Mouse (Mus musculus): Measurements from ENCODE around the gene Chrnb1. TPM values are rescaled to one million over a fixed set of nuclear protein-coding genes. Genes with fewer than 3 reads are reported as not detected.

Chrnb1 gene
- total and polyA plus RNA-seq, 2 experiments from 2014 or later, result 0.85 to 1.5 TPM

- no peak within 1 kb of the TSS for H3K27ac ChIP-seq
- H3K9ac ChIP-seq (replicated peaks; ENCODE audit: low read length), result peak within 1 kb of the TSS; percentile 9; the same call in 1 of the 2 replicates
- 0 out of 2 replicates have a peak within 1 kb of the TSS, but pooled peaks have one; percentile 2 for H3K4me3 ChIP-seq (ENCODE audit: low read length)
- TF ChIP-seq CTCF (IDR thresholded peaks at IDR 0.05; ENCODE audit: low read depth), result no peak
- peaks cover 20% of the 10 kb centered on the region for H3K27me3 ChIP-seq (ENCODE audit: insufficient read depth, low read length)
- WGBS, result 9% methylated on average over 29 of the region's 29 CpGs
- peak within 1 kb of the TSS; percentile 95 for H3K4me2 ChIP-seq (ENCODE audit: low read depth, low read length)
- H3K9me3 ChIP-seq (ENCODE audit: low read length), result no peaks in the 10 kb centered on the region
- no peak for ATAC-seq
- peaks cover 20% of the 10 kb centered on the region for H3K4me1 ChIP-seq (ENCODE audit: insufficient read depth, low read length)
- no peaks in the 10 kb centered on the region for H3K36me3 ChIP-seq (ENCODE audit: insufficient read depth, low read length)
- DNase-seq (ENCODE audit: low spot score), result no peak
Measured at GRCm38 (mm10) chr11:69804972-69805909, 9.5 kb upstream of the Chrnb1 start, which contains the start of gene Tmem102. Gene Tmem102, minus strand, starts transcription at chr11:69805624.

GRCm38 (mm10) chr11:69804652-69804940 lies 8.9 kb upstream of the Chrnb1 start:
- no peak for TF ChIP-seq CTCF (IDR thresholded peaks at IDR 0.05; ENCODE audit: low read depth)
- Histone ChIP-seq H3K4me3 (ENCODE audit: low read length) (0 out of 2 replicates have a peak overlapping the region, but pooled peaks have one; percentile 2), H3K36me3 (ENCODE audit: insufficient read depth, low read length) (no peaks in the 10 kb centered on the region), H3K9ac (replicated peaks; ENCODE audit: low read length) (peak overlapping the region; percentile 9; the same call in 1 of the 2 replicates), H3K9me3 (ENCODE audit: low read length) (no peaks in the 10 kb centered on the region), H3K27ac (no peak overlapping the region), H3K27me3 (ENCODE audit: insufficient read depth, low read length) (peaks cover 20% of the 10 kb centered on the region), H3K4me2 (ENCODE audit: low read depth, low read length) (peak overlapping the region; percentile 95), H3K4me1 (ENCODE audit: insufficient read depth, low read length) (peaks cover 25% of the 10 kb centered on the region)
- no peak for DNase-seq (ENCODE audit: low spot score)
- no peak for ATAC-seq
- WGBS, result 8% methylated on average over 12 of the region's 12 CpGs

GRCm38 (mm10) chr11:69803786-69804651 lies 8.3 kb upstream of the Chrnb1 start:
- 2% methylated on average over 60 of the region's 60 CpGs for WGBS
- Histone ChIP-seq H3K27me3 (ENCODE audit: insufficient read depth, low read length) (peaks cover 20% of the 10 kb centered on the region), H3K36me3 (ENCODE audit: insufficient read depth, low read length) (no peaks in the 10 kb centered on the region), H3K4me2 (ENCODE audit: low read depth, low read length) (peak overlapping the region; percentile 95), H3K9ac (replicated peaks; ENCODE audit: low read length) (peak overlapping the region; percentile 71), H3K27ac (peak overlapping the region; percentile 92; the same call in 1 of the 2 replicates), H3K4me1 (ENCODE audit: insufficient read depth, low read length) (peaks cover 31% of the 10 kb centered on the region), H3K4me3 (ENCODE audit: low read length) (peak overlapping the region; percentile 60), H3K9me3 (ENCODE audit: low read length) (no peaks in the 10 kb centered on the region)
- peak; percentile 85 for DNase-seq (ENCODE audit: low spot score)
- peak; percentile 48 for TF ChIP-seq CTCF (IDR thresholded peaks at IDR 0.05; ENCODE audit: low read depth)
- peak; percentile 22; the same call in 1 of the 2 replicates for ATAC-seq

GRCm38 (mm10) chr11:69803328-69803727 lies 7.6 kb upstream of the Chrnb1 start:
- Histone ChIP-seq H3K27me3 (ENCODE audit: insufficient read depth, low read length) (peaks cover 20% of the 10 kb centered on the region), H3K4me2 (ENCODE audit: low read depth, low read length) (peak overlapping the region; percentile 95), H3K36me3 (ENCODE audit: insufficient read depth, low read length) (no peaks in the 10 kb centered on the region), H3K9me3 (ENCODE audit: low read length) (no peaks in the 10 kb centered on the region), H3K9ac (replicated peaks; ENCODE audit: low read length) (peak overlapping the region; percentile 71), H3K27ac (peak overlapping the region; percentile 92), H3K4me3 (ENCODE audit: low read length) (peak overlapping the region; percentile 60), H3K4me1 (ENCODE audit: insufficient read depth, low read length) (peaks cover 33% of the 10 kb centered on the region)
- ATAC-seq (no peak), DNase-seq (ENCODE audit: low spot score) (no peak)
- WGBS, result 1% methylated on average over 12 of the region's 12 CpGs
- no peak for TF ChIP-seq CTCF (IDR thresholded peaks at IDR 0.05; ENCODE audit: low read depth)

GRCm38 (mm10) chr11:69802648-69803105 lies 6.9 kb upstream of the Chrnb1 start:
- H3K36me3 ChIP-seq (ENCODE audit: insufficient read depth, low read length), result no peaks in the 10 kb centered on the region
- H3K9ac ChIP-seq (replicated peaks; ENCODE audit: low read length), result peak overlapping the region; percentile 71
- H3K4me2 ChIP-seq (ENCODE audit: low read depth, low read length), result peak overlapping the region; percentile 95
- peak; percentile 87 for DNase-seq (ENCODE audit: low spot score)
- peak overlapping the region; percentile 92 for H3K27ac ChIP-seq
- H3K9me3 ChIP-seq (ENCODE audit: low read length), result no peaks in the 10 kb centered on the region
- under 1% methylated on average over 33 of the region's 33 CpGs for WGBS
- ATAC-seq, result peak; percentile 13; the same call in 1 of the 2 replicates
- H3K4me1 ChIP-seq (ENCODE audit: insufficient read depth, low read length), result peaks cover 33% of the 10 kb centered on the region
- H3K4me3 ChIP-seq (ENCODE audit: low read length), result peak overlapping the region; percentile 60
- TF ChIP-seq CTCF (IDR thresholded peaks at IDR 0.05; ENCODE audit: low read depth), result no peak
- peaks cover 20% of the 10 kb centered on the region for H3K27me3 ChIP-seq (ENCODE audit: insufficient read depth, low read length)

- WGBS, result 2% methylated on average over 33 of the region's 33 CpGs
- H3K36me3 ChIP-seq (ENCODE audit: insufficient read depth, low read length), result no peaks in the 10 kb centered on the region
- no peak for TF ChIP-seq CTCF (IDR thresholded peaks at IDR 0.05; ENCODE audit: low read depth)
- H3K27ac ChIP-seq, result peak within 1 kb of the TSS; percentile 92
- H3K9ac ChIP-seq (replicated peaks; ENCODE audit: low read length), result peak within 1 kb of the TSS; percentile 71
- H3K4me2 ChIP-seq (ENCODE audit: low read depth, low read length), result peak within 1 kb of the TSS; percentile 95
- H3K4me3 ChIP-seq (ENCODE audit: low read length), result peak within 1 kb of the TSS; percentile 60
- no peaks in the 10 kb centered on the region for H3K9me3 ChIP-seq (ENCODE audit: low read length)
- no peak for DNase-seq (ENCODE audit: low spot score)
- H3K4me1 ChIP-seq (ENCODE audit: insufficient read depth, low read length), result peaks cover 33% of the 10 kb centered on the region
- peaks cover 20% of the 10 kb centered on the region for H3K27me3 ChIP-seq (ENCODE audit: insufficient read depth, low read length)
- peak; percentile 8; the same call in 1 of the 2 replicates for ATAC-seq
Measured at GRCm38 (mm10) chr11:69801379-69801977, 5.7 kb upstream of the Chrnb1 start, which contains the start of gene Fgf11. Gene Fgf11, minus strand, starts transcription at chr11:69801857.
